Mouse (Mus musculus): ENCODE measurements around the gene Tnnt3. TPM values are rescaled to one million over a fixed set of nuclear protein-coding genes. Genes with fewer than 3 reads are reported as not detected.
A peak's percentile ranks its signal among the peaks of the same experiment; 100 is the strongest.

The Tnnt3 gene
- polyA plus RNA-seq, 1 experiment from 2014 or later = 3.1 TPM

DNA sequence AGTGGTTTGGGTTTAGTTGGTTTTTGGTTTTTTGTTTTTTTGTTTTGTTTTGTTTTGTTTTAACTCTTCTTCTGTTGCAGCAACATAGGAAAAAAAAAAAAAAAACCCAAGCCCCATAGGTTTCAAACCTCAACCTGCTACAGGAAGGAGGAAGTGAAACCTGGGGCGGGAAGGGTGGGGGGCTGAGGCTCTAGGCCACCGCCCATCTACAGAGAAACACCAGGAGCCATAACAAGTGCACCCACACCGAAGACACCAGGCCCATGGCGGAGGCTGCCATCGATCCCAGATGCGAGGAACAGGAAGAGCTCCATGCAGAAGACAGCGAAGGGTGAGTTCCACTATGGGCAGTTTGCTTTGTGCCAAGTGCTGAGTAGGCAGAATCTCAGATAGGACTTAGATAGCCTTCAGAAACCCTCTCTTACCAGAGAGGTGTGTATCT, 38.0 kb upstream of the Tnnt3 start, which contains the start of gene Lsp1:
TSS of gene Lsp1 (plus strand) at position 174 of the 442 bp plus-strand sequence.
- no peak for ATAC-seq
- WGBS = 94% methylated on average over 7 of the region's 7 CpGs

DNA sequence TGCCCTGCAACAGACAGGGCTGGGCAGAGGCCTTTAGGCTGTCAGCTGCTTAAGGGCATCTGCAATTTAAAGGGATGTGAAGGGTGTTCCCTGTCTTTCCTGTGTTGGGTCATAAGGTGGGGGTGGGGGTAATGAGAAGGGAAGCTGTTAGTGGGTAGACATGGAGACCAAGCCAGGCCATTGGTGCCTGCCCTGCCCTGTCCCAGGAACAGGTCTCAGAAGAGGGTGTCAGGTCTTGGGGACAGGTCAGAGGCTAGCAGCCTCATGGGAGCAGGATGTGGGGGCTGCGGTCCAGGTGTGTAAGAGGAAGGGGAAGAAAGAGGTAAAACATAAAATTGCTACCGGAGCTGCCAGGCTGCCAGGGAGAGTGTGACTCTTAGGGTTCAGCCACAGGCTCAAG, 37.2 kb upstream of the Tnnt3 start:
- Histone ChIP-seq H3K4me1 (ENCODE audit: control insufficient read depth, insufficient read depth, low read depth, low read length) (peaks cover 8% of the 10 kb centered on the region), H3K4me2 (ENCODE audit: low read length) (no peak overlapping the region), H3K4me3 (ENCODE audit: low read length) (no peak overlapping the region), H3K36me3 (ENCODE audit: control insufficient read depth, insufficient read depth, low read length) (no peaks in the 10 kb centered on the region), H3K9ac (ENCODE audit: low read depth, low read length) (no peak overlapping the region), H3K9me3 (ENCODE audit: control insufficient read depth, low read length) (no peaks in the 10 kb centered on the region), H3K27ac (ENCODE audit: low read depth, low read length) (no peak overlapping the region), H3K27me3 (replicated peaks; ENCODE audit: control insufficient read depth, insufficient read depth, low read length) (no peaks in the 10 kb centered on the region)
- 92% methylated on average over 2 of the region's 2 CpGs for WGBS
- no peak for ATAC-seq

More for the DNA sequence above, 38.0 kb upstream of the Tnnt3 start, which contains the start of gene Lsp1:
- H3K36me3 ChIP-seq (ENCODE audit: control insufficient read depth, insufficient read depth, low read length) = no peaks in the 10 kb centered on the region
- no peak within 1 kb of the TSS for H3K27ac ChIP-seq (ENCODE audit: low read depth, low read length)
- peaks cover 8% of the 10 kb centered on the region for H3K4me1 ChIP-seq (ENCODE audit: control insufficient read depth, insufficient read depth, low read depth, low read length)
- H3K9me3 ChIP-seq (ENCODE audit: control insufficient read depth, low read length) = no peaks in the 10 kb centered on the region
- H3K4me3 ChIP-seq (ENCODE audit: low read length) = no peak within 1 kb of the TSS
- H3K27me3 ChIP-seq (replicated peaks; ENCODE audit: control insufficient read depth, insufficient read depth, low read length) = no peaks in the 10 kb centered on the region
- no peak within 1 kb of the TSS for H3K4me2 ChIP-seq (ENCODE audit: low read length)
- H3K9ac ChIP-seq (ENCODE audit: low read depth, low read length) = no peak within 1 kb of the TSS

DNA sequence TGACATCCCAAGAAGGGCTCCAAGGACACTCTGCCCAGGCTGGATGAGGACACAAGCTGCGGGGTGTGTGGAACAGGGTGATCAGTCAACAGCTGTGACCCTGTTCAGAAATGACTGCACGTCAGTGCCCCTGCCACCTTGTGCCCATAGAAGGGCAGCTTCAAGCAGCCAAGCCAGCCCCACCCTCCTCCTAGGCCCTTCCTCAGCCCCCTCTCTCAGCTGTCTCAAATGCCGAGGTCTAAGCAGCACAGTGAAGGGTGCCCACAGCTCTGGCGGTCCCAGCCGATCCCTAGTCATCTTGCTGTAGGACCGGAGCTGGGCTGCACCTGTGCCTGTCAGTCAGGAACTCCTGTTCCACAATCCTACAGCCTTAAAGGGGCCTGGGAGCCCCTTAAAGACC, 36.4 kb upstream of the Tnnt3 start:
- no peaks in the 10 kb centered on the region for H3K27me3 ChIP-seq (replicated peaks; ENCODE audit: control insufficient read depth, insufficient read depth, low read length)
- H3K9me3 ChIP-seq (ENCODE audit: control insufficient read depth, low read length) = no peaks in the 10 kb centered on the region
- ATAC-seq = no peak
- H3K4me2 ChIP-seq (ENCODE audit: low read length) = no peak overlapping the region
- no peak overlapping the region for H3K4me3 ChIP-seq (ENCODE audit: low read length)
- no peak overlapping the region for H3K27ac ChIP-seq (ENCODE audit: low read depth, low read length)
- WGBS = 86% methylated on average over 6 of the region's 6 CpGs
- no peaks in the 10 kb centered on the region for H3K36me3 ChIP-seq (ENCODE audit: control insufficient read depth, insufficient read depth, low read length)
- H3K9ac ChIP-seq (ENCODE audit: low read depth, low read length) = no peak overlapping the region
- peaks cover 4% of the 10 kb centered on the region; the same call in 1 of the 2 replicates for H3K4me1 ChIP-seq (ENCODE audit: control insufficient read depth, insufficient read depth, low read depth, low read length)

DNA sequence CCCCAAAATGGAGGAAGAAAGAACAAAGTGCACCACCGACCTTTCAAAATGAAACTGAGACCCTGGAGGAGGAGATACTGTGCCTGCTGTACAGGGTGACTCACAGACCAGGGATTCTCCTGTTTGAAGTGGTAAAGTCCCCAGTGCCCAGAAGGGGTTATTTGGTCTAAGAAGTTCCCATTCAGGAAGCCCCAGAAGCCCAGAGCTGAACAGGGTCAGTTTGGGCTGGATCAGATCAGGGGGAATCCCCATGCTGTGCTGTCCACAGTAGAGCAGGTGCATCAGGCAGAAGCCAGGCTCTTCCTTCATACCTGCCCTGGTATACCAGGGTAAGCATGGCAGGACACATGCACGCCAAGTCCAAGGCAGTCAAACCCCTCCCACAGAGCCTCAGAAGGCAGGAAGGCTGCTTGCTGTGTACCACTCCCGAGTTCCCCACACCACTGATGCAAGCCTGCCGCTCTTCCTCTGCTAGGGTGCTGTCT, 36.0 kb upstream of the Tnnt3 start:
- H3K9ac ChIP-seq (ENCODE audit: low read depth, low read length) = no peak overlapping the region
- 64% methylated on average over 4 of the region's 4 CpGs for WGBS
- 0 out of 2 replicates have a peak, but pooled peaks cover under 1% of the 10 kb centered on the region for H3K4me1 ChIP-seq (ENCODE audit: control insufficient read depth, insufficient read depth, low read depth, low read length)
- no peaks in the 10 kb centered on the region for H3K36me3 ChIP-seq (ENCODE audit: control insufficient read depth, insufficient read depth, low read length)
- H3K4me2 ChIP-seq (ENCODE audit: low read length) = no peak overlapping the region
- ATAC-seq = no peak
- no peaks in the 10 kb centered on the region for H3K9me3 ChIP-seq (ENCODE audit: control insufficient read depth, low read length)
- no peak overlapping the region for H3K4me3 ChIP-seq (ENCODE audit: low read length)
- no peak overlapping the region for H3K27ac ChIP-seq (ENCODE audit: low read depth, low read length)
- no peaks in the 10 kb centered on the region for H3K27me3 ChIP-seq (replicated peaks; ENCODE audit: control insufficient read depth, insufficient read depth, low read length)

DNA sequence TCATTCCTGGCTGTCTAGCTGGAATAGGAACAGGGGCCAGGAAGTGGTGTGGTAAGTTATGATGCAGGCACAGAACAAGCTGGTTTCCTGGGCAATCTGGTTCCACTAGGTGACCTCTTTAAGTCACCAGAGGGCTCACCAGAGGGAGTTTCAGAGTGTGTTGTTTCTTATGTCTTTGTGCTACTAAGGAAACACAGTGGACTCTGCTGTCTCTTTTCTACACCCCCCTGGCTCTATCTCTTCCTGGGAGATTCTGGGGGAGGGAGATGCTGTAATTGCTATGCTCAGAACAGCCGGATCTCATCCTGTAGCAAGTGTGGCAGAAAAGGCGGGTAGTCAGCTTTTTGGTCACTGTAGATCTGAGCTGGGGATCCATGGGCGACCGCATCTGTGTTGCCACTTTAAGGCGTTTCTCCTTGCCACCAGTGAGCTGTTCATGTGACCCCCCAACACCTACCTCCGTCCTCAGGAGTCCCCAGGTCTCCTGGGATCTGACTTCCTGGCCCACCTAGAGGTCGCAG, 28.4 kb upstream of the Tnnt3 start:
- Histone ChIP-seq H3K4me3 (ENCODE audit: low read length) (no peak overlapping the region), H3K36me3 (ENCODE audit: control insufficient read depth, insufficient read depth, low read length) (no peaks in the 10 kb centered on the region), H3K27ac (ENCODE audit: low read depth, low read length) (no peak overlapping the region), H3K4me2 (ENCODE audit: low read length) (no peak overlapping the region), H3K9me3 (ENCODE audit: control insufficient read depth, low read length) (no peaks in the 10 kb centered on the region), H3K9ac (ENCODE audit: low read depth, low read length) (no peak overlapping the region), H3K27me3 (replicated peaks; ENCODE audit: control insufficient read depth, insufficient read depth, low read length) (no peaks in the 10 kb centered on the region), H3K4me1 (ENCODE audit: control insufficient read depth, insufficient read depth, low read depth, low read length) (peaks cover 3% of the 10 kb centered on the region; the same call in 1 of the 2 replicates)
- no peak for ATAC-seq
- WGBS = 82% methylated on average over 7 of the region's 7 CpGs

DNA sequence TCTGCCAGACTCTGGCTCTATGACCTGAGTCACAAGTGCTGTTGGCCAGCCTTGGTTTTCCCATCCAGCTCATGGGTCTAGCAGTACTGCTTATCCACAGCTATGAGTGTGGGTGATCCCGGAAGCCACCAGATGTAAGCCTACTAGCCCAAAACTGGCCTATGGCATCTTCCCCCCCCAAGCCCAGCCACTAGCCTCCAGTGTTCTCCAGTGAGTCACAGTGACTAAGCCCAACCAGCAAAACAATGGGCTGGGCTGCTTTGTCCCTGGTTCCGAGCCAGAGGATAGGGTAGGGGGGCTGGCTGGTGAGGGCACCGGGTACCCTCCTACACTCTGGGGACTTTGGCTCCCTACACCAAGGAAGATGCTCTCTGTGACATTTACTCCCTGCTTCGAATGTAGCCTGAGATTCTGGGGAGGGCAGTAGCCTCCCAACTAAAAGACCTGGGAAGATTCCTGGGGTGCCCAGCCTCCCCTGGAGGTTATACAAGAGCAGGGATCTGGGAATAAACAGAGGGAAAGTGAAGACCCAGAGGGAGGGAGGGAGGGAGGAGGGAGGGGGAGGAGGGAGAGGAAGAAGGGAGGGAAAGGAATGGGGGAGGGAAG, 27.7 kb upstream of the Tnnt3 start:
- Histone ChIP-seq H3K4me2 (ENCODE audit: low read length) (no peak overlapping the region), H3K4me1 (ENCODE audit: control insufficient read depth, insufficient read depth, low read depth, low read length) (peaks cover 3% of the 10 kb centered on the region; the same call in 1 of the 2 replicates), H3K9ac (ENCODE audit: low read depth, low read length) (no peak overlapping the region), H3K4me3 (ENCODE audit: low read length) (no peak overlapping the region), H3K27ac (ENCODE audit: low read depth, low read length) (no peak overlapping the region), H3K36me3 (ENCODE audit: control insufficient read depth, insufficient read depth, low read length) (no peaks in the 10 kb centered on the region), H3K9me3 (ENCODE audit: control insufficient read depth, low read length) (no peaks in the 10 kb centered on the region), H3K27me3 (replicated peaks; ENCODE audit: control insufficient read depth, insufficient read depth, low read length) (no peaks in the 10 kb centered on the region)
- ATAC-seq = peak; percentile 78
- 26% methylated on average over 4 of the region's 4 CpGs for WGBS

DNA sequence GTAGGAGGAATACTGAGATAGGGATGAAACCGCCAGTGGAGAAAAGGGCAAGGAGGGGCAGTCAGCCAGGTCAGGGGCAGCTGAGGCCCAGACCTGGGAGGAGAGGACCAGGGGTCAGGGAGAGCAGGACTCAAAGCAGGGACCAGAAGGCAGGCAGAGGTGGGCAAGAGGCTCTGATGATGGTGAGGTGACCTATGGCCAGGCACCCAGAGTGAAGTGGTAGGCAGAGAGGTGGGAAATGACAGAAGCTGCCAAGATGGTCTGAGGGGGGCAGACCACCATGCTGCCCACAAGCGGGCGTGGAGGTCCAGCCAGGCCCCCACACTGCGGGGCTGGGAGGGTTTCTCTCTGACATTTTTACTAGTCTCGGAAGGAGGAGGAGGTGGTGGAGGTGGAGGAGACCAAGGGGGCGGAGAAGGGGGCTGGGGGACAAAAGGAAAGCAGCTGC, 27.2 kb upstream of the Tnnt3 start:
- H3K36me3 ChIP-seq (ENCODE audit: control insufficient read depth, insufficient read depth, low read length) = no peaks in the 10 kb centered on the region
- ATAC-seq = no peak
- H3K9ac ChIP-seq (ENCODE audit: low read depth, low read length) = no peak overlapping the region

DNA sequence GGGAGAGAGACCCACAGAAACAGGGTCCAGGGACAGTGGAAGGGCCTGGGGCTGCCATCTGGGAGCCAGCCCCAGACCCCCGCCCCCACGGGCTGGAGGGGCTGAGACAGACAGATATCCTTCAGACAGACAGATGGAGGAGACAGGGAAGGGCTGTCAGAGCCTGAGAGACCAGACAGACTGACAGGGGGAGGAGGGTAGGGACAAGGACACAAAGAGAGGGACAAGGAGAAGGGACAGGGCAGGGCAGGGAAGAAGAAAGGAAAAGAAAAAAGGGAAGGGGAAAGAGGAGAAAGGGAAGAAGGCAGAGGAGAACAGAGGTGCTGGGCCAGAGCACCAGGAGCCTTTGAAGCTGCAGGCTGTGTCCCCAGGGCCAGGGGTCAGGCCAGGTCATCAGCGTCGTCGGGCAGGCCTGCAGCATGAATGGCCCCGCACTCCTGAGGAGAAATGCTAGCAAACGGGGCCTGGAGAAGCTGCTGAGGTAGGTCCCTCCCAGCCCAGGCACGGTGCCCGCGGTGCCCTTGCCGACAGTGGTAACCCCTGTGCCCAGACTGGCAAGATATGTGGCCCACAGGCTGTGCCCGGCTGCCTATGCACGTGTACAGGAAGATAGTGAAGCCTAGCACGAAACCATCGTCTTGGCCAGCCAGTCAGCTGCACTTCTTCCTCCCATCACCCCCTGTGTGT, 26.6 kb upstream of the Tnnt3 start:
- WGBS = 36% methylated on average over 15 of the region's 15 CpGs
- no peaks in the 10 kb centered on the region for H3K27me3 ChIP-seq (replicated peaks; ENCODE audit: control insufficient read depth, insufficient read depth, low read length)
- ATAC-seq = no peak
- H3K4me2 ChIP-seq (ENCODE audit: low read length) = no peak overlapping the region
- no peaks in the 10 kb centered on the region for H3K9me3 ChIP-seq (ENCODE audit: control insufficient read depth, low read length)
- H3K9ac ChIP-seq (ENCODE audit: low read depth, low read length) = peak overlapping the region; percentile 13; the same call in 1 of the 2 replicates
- no peaks in the 10 kb centered on the region for H3K36me3 ChIP-seq (ENCODE audit: control insufficient read depth, insufficient read depth, low read length)
- no peak overlapping the region for H3K27ac ChIP-seq (ENCODE audit: low read depth, low read length)
- no peak overlapping the region for H3K4me3 ChIP-seq (ENCODE audit: low read length)
- H3K4me1 ChIP-seq (ENCODE audit: control insufficient read depth, insufficient read depth, low read depth, low read length) = peaks cover 3% of the 10 kb centered on the region; the same call in 1 of the 2 replicates

More for the DNA sequence above, 27.2 kb upstream of the Tnnt3 start:
- Histone ChIP-seq H3K27me3 (replicated peaks; ENCODE audit: control insufficient read depth, insufficient read depth, low read length) (no peaks in the 10 kb centered on the region), H3K27ac (ENCODE audit: low read depth, low read length) (no peak overlapping the region), H3K4me2 (ENCODE audit: low read length) (no peak overlapping the region), H3K4me1 (ENCODE audit: control insufficient read depth, insufficient read depth, low read depth, low read length) (peaks cover 3% of the 10 kb centered on the region; the same call in 1 of the 2 replicates), H3K9me3 (ENCODE audit: control insufficient read depth, low read length) (no peaks in the 10 kb centered on the region), H3K4me3 (ENCODE audit: low read length) (no peak overlapping the region)
- 32% methylated on average over 6 of the region's 6 CpGs for WGBS

DNA sequence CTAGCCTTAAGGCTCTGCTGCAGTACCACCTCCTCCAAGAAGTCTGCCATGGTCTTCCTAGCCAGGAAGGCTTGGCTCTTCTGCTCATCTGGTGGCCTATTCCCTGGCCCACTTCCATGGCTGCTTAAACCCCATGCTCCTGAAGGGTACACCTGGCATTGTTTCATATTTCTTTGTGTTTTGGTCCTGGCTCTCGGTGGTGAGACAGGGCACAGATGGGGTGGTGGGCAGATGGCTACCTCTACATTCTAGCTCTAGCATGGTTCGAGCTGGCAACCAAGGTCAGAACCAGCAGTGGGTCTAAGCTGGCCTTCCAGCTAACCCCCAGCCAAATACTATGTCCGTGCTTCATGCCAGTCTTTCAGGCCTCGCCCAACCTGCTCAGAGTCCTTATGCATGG, 25.7 kb upstream of the Tnnt3 start:
- ATAC-seq = no peak
- peaks cover 3% of the 10 kb centered on the region; the same call in 1 of the 2 replicates for H3K4me1 ChIP-seq (ENCODE audit: control insufficient read depth, insufficient read depth, low read depth, low read length)
- H3K4me3 ChIP-seq (ENCODE audit: low read length) = no peak overlapping the region
- no peak overlapping the region for H3K27ac ChIP-seq (ENCODE audit: low read depth, low read length)
- H3K36me3 ChIP-seq (ENCODE audit: control insufficient read depth, insufficient read depth, low read length) = no peaks in the 10 kb centered on the region
- no peak overlapping the region for H3K4me2 ChIP-seq (ENCODE audit: low read length)
- H3K9ac ChIP-seq (ENCODE audit: low read depth, low read length) = no peak overlapping the region
- no peaks in the 10 kb centered on the region for H3K9me3 ChIP-seq (ENCODE audit: control insufficient read depth, low read length)
- no peaks in the 10 kb centered on the region for H3K27me3 ChIP-seq (replicated peaks; ENCODE audit: control insufficient read depth, insufficient read depth, low read length)
- WGBS = 90% methylated on average over 4 of the region's 4 CpGs
